Mouse (Mus musculus): ENCODE measurements around the gene Racgap1.

Gene Racgap1

DNA sequence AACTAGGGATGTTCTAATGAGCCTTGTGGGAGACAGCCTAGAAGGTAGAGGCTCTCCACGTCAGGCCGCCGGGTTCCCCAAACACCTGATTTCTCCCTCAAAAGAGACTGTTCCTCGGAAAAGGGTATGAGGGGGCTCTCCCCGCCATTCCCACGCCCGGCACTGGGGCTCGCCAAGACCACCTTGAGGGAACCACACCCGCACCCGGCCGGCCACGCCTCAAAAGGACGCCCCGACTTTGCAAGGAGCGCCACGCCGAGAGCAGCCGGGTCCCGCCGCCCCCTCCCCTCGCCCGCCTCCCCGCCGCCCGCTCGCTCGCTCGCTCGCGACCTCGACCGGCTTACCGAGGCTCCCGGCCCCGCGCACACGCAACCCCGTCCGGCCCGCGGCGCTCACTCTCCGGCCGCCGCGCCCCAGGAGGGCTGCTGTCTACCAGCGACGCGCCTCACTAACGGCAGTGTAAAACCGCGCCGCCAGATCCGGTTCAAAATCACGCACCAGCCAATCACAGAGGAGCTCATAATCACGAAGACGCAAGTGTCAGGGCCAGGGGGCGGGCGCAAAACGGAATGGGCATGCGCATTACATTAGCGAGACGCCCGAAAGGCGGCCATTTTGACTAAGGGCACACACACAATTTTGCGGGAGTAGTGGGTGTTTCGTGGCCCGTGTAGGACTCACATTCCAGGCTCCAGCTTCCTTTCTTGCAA, at the start of gene Racgap1:
Gene Racgap1, minus strand, starts transcription at position 494 of the 710 bp plus-strand sequence.
- DNase-seq (ENCODE audit: low read depth, low spot score), result peak; percentile 97

DNA sequence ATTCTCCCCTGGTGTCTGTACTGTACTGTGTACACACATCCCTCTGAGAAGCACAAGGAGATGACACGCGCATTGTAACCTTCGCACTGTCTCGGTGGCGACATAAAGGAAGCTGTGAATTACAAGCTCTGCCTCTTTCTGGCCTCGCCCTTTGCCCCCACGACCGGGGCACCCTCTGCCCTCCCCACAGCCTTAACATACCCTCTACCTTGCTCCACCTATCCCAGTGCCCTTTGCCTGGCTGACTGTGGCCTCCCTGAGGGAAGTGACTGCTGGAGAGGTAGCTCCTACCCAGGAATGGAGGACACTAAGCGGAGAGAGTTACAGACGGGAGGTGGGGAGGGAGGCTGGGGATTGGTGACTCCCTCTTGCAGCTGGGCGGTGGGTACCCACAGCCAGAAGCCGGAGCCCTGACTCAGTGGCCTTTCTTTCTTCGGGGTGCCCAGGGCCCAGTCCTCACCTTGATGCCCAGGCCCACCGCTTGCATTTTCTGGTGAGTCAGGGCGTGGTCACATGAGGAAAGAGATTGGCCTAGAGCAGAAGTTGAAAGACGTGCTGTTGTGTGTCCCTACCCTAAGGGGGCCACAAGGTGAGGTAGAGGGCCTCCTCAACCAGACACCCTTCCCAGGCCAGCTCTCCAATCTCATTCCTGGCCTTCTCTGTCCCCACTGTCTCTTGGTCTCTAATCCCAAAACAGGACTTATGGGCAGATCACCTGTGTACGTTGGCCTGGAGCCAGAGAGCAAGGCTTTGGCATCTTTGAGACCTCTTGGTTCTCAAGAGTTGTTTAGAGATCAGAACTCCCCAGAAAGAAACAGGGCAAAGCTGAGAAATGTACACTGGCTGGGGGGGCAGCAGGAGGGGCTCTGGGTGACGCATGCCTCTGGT, 49.0 kb upstream of the Racgap1 start:
- DNase-seq (ENCODE audit: low read depth, low spot score), result no peak

DNA sequence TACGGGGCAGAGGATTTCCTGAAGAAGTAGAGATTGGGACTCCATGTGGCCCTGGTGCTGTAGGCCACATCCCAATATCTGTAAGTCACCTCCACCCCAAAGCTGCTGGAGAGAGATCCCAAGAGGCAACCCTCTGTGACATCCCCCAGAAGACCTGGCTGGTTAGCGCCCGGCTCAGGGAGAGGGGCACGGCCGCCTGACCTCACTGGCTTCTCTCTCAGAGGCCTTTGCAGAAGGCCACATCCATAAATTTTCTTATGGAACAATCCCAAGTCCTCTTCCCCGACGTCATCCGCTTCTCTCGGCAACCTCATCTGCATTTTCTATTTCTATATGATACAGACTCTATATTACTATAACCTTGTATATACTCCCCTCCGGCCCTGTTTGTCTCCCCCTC, 48.3 kb upstream of the Racgap1 start:
- DNase-seq (ENCODE audit: low read depth, low spot score), result no peak

DNA sequence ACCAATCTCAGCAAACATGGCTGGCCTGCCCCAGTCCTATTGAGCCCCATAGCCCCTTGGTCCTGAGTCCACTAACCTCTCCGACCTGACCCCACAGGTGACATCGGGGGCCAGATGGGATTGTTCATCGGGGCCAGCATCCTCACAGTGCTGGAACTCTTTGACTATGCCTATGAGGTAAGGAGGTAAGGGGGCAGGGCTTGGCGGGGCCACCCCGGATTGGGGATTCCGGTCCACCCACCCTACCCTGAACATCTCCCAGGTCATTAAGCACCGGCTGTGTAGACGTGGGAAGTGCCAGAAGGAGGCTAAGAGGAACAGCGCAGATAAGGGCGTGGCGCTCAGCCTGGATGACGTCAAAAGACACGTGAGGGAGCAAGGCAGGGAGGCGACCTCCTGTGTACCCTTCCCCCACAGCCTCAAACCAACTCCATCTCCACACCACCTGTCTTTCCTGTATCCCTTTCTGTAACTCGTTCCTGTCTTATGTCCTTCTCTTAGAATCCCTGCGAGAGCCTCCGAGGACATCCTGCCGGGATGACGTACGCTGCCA, 47.2 kb upstream of the Racgap1 start:
- DNase-seq (ENCODE audit: low read depth, low spot score), result no peak

DNA sequence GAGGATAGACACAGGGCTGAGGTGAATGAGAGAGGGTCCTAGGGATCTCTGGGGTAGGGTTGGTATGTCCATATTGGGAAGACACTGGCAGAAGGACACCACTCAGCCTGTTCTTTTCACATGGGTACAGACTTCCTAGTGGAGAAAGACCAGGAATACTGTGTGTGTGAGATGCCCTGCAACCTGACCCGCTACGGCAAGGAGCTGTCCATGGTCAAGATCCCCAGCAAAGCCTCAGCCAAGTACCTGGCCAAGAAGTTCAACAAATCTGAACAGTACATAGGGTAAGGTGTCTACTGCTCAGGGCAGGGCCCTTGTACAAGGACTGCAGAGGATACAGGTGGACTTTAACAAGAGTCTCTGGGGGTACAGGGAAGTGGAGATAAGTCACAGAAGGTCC, 45.9 kb upstream of the Racgap1 start:
- DNase-seq (ENCODE audit: low read depth, low spot score), result no peak

DNA sequence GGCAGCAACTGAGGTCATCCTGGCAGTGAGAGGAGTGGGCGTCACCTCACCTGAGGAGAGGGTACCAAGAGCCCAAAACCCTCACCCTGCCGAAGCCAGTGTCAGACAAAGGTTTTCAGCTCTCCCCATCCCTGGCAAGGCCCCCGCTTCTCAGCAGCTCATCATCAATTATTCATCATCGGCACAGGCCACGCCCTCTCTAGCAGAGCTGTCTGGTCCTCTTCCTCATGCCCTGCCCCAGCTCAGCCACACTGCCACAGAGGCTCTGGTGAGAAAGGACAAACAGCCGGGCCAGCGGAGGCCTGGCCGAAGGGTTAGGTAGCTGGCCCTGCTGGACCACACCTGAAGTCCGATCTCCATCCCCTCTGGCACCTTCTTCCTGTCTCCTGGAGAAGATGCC, 40.5 kb upstream of the Racgap1 start:
- DNase-seq (ENCODE audit: low read depth, low spot score), result no peak

DNA sequence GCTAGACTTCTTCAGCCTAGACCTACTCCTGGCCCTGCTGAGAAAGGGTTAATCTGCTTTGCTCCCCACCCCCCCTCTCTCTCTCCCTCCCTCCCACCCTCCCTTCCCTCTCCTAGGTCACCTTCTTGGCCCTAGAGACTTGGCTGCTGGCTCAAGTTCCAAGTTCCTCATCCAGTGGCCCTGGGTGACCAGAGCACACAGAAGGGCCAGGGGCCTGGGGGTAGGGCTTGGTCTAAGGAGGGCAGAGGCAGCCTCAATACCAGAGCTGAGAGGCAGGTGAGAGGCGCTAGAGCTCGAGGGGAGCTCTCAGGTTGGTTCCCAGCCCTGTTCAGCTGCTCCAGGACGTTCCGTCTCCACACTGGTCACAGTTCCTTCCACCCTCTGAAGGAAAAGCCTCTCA, 39.5 kb upstream of the Racgap1 start:
- DNase-seq (ENCODE audit: low read depth, low spot score), result no peak

DNA sequence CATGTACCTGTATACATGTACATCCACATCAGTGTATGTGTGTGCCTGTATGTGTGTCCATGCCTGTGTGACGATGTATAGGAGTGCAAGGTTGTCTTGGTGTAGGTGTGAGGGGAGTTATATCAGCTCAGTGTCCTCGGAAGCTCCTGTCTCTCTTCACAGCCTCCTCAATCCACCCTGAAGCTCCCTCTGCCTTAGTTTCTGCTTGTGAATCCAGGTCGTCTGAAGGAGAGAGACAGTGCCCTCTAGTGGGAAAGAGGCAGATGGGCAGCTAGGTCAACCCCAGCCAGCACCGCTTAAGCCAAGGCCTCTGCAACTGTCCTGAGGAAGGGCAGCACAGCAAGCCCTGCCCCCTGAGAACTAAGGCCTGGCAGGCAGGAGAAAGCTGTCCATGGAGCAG, 37.3 kb upstream of the Racgap1 start:
- peak; percentile 65 for DNase-seq (ENCODE audit: low read depth, low spot score)

DNA sequence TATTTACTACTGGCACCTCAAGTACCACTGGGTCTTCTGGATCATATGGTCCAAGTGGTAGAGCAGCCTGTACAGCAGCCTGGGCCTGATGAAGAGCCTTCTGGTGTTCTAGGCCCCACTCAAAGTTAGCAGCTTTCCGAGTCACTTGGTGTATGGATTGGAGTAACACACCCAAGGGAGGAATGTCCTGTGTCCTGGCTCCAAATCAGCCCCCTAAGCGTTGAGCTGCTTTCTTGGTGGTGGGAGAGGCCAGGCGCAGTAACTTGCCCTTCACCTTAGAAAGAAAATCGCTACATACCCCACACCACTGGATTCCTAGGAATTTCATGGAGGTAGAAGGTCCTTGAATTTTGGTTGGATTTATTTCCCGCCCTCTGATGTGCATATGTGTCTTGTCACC, 32.7 kb upstream of the Racgap1 start:
- no peak for DNase-seq (ENCODE audit: low read depth, low spot score)

DNA sequence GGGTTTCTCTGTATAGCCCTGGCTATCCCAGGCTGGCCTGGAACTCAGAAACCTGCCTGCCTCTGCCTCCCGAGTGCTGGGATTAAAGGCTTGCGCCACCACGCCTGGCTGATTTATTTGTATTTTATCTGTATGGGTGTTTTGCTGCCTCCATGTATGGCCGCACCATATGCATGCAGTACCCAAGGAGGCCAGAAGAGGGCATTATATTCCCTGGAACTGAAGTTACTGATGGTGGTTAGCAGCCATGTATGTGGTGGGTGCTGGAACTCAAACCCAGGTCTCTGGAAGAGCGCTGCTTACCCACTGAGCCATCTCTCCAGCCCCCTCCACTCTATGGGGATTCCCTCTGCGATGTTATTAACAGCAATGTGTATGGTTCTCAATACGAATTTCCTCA, 31.4 kb upstream of the Racgap1 start:
- DNase-seq (ENCODE audit: low read depth, low spot score), result peak; percentile 61

DNA sequence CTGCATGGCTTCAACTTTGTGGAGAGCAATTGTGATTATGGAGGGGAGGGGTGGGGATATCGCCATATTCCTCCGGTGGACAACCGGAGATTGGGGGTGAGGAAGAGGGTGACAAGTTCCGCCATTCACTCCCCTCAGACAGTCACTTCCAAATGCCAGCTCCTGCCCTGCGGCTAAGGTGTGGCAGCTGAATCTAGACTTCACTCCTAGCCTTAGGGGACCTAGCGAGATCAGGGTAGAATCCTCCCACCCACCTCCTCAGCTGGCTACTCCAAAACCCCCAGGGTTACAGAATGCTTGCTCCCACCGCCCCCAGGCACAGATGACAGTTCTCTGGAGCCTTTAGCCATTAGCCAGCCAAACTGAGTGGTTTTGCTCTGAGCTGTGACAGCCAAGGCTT, 27.6 kb upstream of the Racgap1 start:
- DNase-seq (ENCODE audit: low read depth, low spot score), result no peak

DNA sequence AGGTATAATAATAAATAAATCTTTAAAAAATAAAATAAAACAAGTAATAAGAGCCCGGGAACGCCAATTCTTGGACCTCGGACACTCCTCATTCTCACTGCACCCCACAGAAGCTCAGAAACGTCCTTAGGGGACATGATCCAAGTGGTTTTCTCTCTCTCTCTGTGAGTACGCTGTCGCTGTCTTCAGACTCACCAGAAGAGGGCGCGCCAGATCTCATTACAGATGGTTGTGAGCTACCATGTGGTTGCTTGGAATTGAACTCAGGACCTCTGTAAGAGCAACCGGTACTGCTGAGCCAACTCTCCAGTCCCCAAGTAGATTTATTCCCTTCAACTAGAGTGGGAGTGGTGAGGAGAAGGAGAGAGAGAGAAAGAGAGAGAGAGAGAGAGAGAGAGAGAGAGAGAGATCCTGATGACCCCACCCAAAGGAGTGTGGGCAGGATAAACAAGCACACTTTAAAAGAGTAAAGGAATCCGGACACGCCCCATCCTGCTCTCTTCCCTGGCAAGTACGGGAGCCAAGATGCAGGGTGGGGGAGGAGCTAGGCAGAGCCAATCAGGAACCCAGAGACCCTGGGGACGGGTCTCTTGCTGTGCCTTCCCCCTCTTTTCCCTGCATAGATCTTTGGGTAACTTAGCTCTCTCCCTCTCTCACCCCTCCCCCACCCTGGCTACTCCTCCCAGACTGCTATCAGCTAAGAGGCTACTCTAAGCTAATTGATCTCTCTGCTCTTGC, 26.8 kb upstream of the Racgap1 start:
- peak; percentile 69 for DNase-seq (ENCODE audit: low read depth, low spot score)

DNA sequence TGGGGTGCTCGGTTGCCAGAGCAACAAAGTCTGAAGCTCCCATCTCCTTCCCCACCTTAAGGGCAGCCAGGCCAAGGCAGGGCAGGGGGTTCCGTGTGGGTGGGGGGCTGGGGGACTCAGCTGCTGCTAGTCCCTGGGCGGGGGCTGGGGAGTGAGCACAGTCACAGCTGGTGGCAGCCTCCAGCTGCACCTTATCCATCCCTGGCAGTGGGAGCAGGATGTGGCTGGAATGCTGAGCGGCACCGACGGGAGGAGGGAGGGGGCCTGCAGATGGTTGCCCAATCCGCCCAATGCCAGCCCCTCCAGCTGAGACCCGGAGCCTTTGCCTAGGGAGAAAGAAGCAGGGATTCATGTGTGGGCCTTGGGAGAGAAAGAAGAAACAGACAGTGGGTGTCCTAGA, 25.6 kb upstream of the Racgap1 start:
- no peak for DNase-seq (ENCODE audit: low read depth, low spot score)

DNA sequence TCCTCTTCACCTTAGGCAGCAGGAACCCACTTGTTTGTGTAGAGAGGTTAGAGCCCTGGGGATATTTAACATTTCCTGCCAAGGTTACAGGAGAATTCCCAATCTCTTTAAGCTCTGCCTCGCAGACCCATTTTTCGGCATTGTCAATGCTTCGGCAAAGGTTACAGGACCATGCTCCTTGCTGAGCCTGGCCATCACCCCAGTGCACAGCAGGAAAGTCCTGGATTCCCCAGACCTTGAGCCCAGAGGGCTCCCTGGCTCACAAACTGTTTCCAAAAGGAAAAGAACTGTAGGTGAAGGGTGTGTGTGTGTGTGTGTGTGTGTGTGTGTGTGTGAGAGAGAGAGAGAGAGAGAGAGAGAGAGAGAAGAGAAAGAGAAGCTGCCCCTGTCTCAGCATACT, 23.4 kb upstream of the Racgap1 start:
- no peak for DNase-seq (ENCODE audit: low read depth, low spot score)

DNA sequence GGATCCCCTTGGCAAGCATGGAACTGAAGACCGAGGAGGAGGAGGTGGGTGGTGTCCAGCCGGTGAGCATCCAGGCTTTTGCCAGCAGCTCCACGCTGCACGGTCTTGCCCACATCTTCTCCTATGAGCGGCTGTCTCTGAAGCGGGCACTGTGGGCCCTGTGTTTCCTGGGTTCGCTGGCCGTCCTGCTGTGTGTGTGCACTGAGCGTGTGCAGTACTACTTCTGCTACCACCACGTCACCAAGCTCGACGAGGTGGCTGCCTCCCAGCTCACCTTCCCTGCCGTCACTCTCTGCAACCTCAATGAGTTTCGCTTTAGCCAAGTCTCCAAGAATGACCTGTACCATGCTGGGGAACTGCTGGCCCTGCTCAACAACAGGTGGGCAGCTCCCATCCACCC, 20.3 kb upstream of the Racgap1 start:
- DNase-seq (ENCODE audit: low read depth, low spot score), result no peak

DNA sequence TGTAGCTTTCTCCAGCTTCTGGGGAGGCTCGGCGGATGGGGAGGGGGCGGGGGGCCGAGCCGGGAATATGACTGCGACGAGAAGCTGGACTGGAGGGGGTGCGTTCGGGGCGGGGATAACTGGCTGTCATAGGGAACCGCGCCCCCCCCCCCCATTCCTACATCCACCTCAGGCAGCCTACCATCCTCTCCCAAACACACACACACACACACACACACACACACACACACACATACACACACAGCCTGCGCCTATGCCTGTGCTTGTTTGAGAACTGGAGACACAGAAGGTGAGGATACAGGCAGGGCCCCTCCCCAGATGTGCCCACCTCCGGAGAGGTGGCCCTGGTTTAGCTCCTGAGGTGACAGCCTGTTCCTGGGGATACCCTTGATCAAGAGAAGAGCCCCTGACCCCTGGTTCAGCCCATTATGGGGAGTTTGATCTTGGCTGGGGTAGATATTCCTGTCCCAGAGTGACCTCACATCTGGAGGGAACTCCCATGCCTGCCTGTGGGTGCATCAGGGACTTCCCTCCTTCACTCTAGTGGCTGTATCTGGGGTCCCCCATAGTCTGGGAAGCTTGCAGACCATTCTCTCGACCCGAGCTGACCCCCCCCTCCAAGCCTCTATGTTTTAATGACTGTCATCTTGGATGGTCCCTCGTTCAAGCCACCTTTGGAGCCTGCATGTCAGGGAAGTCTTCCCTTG, 19.7 kb upstream of the Racgap1 start:
- DNase-seq (ENCODE audit: low read depth, low spot score), result no peak

DNA sequence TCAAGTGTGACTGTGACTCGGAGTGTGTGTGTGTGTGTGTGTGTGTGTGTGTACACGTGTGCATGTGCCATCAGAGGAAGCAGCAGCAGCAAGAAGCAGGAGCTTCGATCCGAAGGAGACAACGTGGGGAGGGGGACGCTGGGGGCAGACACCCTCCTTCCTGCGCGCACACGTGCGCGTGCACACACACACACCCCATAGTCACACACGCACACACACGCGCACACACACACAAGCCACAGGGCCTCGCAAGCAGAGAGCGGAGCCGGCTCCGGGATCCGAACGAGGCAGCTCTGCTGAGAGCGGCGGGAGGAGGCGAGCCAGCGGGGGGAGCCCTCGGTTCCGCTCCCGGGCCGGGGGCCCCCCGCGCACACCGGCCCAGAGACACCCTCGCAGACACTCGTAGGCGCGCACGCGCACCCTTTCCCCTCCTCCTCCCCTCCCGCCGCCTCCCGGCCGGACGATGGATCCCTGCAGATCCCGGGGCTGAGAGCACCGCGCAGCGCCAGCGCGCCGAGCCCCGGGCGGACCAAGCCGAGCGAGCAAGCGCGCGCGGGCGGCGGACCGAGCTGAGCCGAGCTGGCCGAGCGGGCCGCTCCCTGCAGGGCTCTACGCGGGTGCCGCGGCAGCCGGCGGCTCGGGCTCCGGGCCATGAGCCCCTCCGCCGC, 18.8 kb upstream of the Racgap1 start, which contains the start of gene Asic1:
Gene Asic1, plus strand, starts transcription at position 215 of the 668 bp plus-strand sequence.
- no peak for DNase-seq (ENCODE audit: low read depth, low spot score)

DNA sequence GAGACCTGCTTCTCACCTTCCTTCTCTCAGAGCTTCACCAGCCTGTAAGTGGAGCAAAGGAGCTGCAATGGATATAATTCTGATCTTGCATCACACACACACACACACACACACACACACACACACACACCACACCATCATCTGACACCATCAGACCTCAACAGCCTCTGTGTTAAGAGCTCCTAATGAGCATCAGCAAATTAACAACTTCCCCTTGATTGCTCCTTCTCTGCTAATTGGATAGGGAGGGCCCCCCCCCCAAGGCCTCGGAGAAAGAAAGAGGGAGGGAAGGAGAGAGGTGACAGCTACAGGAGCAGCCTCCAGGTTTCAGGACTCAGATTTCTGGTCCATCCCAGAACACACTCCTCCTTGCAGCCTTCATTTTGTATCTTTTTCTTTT, 17.9 kb upstream of the Racgap1 start:
- DNase-seq (ENCODE audit: low read depth, low spot score), result no peak

DNA sequence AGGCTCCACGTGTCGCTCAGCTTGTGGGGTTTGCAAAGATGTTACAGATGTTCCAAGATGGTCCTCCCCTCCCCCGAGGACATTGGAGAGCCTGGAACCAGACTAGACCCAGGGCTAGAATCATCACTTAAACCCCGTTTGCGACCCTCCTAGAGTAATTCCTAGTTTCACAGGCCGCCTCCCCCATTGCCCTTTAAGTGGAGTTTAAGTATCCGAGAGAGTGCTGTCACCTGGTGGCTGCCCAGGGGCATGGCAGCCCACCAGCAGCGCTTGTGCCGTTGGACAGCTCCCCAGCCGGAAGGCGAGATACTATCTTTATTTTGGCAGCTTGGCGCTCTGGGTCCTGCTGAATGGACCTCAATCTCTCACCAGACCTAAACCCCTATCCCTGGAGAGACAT, 17.4 kb upstream of the Racgap1 start:
- DNase-seq (ENCODE audit: low read depth, low spot score), result peak; percentile 76

DNA sequence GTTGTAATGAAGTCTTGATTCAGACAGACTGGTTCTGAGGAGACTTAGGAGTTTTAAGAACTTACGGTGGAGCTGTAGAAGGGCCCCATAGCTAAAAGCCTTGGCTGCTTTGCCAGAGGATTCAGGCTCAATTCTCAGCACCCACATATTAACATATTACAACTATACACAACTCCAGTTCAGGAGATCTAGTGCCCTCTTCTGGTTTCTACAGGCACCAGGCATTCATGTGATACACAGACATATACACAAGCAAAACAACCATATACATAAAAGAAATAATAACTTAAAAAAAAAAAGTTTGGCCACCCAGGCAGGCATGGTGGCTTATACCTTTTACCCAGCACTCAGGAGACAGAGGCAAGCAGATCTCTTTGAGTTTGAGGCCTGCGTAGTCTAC, 16.1 kb upstream of the Racgap1 start:
- DNase-seq (ENCODE audit: low read depth, low spot score), result no peak

Measured in A20 (cell line).